Mouse (Mus musculus) spleen, adult 12 weeks (tissue): ENCODE data around the gene Dbh.

Experiments
- DNase-seq: peaks from one replicate; pipeline ENCODE4 v3.0.0; 2022; ENCODE audit warnings: low spot score

Dbh gene

DNA sequence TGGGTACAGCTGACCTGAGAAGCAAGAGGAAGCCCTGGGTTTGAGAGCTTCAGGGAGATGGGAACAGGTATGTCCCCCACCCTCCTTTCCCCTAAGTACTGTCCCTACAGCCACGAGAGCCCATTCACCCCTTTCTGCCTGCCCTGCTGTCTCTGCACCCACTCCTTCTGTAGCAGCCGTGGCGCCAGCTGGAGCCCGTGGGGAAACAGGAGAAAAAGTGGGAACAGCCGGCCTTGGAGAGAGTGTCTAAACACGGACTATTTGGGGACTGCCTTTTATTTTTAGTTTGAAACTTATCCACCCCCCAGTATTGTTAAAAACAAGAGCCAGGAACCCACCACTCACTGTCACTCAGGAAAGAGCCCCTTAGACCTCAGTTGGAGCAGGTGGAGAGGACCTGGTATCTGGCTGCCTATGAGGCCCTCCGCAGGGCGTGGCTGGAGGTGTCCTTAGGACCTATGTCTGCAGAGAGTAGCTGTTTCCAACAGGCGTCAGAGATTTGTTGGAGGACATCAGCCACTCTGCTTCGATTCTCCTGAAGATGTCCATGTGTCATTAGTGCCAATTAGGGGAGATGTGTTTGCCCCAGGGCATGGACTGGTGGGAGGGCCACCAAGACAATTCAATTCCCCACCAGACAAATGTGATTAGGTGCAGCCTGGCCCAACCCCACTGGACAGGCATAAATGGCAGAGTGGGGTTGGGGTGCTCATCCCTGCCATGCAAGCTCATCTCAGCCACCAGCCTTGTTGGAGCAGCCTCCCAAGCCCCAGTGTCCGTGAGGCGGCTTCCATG lies at the start of gene Dbh:
Gene Dbh, plus strand, starts transcription at position 438 of the 795 bp plus-strand sequence.
- DNase-seq: no peak

DNA sequence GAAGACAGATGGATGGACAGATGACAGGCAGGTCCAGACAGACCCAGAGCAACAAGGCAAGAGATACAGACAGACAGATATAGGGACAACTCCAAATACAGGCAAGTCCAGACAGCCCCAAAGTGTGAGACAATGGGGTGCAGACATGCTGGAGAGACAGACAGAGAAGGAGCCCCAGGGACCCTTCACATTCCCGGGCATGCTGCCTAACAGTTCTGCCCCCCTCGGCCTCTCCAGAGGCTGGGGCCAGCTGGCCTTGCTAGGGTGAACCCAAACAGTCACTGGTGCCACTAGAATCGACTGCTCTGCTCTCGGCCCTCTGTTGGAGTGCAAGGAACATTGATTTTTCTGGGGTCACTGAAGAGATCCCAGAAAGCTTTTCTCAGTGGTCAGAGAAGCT lies 46.6 kb upstream of the Dbh start:
- no peak for DNase-seq

DNA sequence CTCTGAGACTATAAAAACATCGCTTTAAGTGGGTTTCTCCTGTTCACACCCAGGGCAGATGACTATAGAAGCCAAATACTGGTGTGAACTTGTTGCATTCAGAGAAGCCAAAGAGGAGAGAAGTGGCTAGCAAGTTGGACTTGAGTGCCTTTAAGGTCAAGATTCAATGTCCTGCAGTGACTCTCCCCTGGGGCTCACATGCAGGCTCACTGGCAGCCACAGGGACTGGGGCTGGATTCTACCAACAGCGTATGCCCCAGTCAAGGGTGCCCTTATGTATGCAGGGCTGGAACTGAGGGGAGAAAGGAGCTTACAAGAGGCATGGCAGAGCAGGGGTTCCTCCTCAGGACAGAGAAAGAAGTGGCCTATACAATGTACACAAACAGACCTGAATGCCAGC lies 45.3 kb upstream of the Dbh start:
- no peak for DNase-seq

DNA sequence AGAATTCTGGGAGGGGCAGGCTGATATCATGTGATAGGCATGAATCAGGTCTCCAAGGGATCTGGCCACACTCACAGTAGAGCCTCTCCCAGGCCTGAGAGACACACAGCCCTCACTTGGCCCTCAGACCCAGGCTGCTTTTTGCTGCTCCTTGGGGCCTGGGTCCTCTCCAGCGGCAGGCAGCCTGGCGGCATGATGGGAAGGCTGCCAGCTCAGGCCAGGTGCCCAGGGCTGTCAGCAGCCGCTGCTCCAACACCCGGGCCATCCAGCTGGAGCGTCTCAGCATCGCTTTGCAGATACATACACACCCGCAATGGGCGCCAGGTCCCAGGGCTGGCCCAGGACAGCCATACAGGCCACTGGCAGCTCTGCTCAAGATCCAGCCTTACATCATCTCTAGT lies 44.8 kb upstream of the Dbh start:
- no peak for DNase-seq

DNA sequence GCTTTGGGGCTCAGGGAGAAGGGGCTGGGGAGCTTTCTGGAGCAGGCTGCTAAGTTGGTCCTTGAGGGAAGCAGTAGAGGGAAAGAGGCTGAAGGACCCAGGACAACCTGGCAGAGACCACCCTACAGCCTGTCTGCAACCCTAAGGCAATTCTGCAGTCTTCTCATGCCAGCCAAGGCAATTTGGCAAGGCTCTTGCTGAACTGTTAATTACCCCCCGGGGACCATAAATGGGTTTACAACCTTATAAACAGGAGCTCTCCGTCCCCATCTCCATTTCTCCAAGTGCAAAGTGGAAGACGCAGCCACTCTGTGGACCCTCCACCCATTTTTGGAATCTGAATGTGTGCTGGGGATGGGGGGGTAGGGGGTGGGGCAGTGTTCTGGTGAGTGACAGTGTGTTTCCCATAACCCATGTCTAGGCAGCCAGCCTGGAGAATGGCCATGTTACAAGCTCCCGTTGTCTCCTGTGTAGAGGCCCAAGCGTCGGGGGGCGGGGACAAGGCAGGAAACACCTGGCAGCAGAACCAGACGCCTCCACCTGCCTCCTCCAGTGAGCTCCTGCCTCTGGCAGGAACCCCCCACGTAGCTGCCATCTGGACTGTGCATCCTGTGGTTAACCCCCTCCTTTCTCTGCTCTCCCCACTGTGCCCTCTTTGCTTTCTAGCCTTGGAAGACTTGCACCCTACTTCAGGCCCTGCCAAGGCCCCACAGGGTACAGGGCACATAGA lies 43.2 kb upstream of the Dbh start:
- peak; percentile 36 for DNase-seq

DNA sequence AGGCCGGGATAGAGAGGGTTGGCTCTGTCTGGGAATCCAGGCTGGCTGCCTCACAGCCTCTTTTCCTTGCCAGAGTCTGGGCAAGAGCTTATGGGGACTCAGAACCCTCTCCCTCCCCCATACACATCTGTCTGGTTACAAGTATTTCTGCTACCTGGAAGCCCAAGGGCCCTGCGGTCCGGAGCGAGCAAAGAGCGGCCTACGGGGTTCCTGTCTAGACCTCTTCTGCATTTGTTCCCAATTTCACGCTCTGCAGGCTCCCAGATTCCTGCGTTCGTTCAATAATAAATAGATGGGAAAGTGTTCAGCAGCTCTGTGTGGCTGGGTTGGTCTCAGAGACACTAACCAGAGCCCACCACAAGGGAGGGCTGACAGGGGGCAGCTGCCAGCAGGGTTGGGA lies 42.5 kb upstream of the Dbh start:
- DNase-seq: no peak

DNA sequence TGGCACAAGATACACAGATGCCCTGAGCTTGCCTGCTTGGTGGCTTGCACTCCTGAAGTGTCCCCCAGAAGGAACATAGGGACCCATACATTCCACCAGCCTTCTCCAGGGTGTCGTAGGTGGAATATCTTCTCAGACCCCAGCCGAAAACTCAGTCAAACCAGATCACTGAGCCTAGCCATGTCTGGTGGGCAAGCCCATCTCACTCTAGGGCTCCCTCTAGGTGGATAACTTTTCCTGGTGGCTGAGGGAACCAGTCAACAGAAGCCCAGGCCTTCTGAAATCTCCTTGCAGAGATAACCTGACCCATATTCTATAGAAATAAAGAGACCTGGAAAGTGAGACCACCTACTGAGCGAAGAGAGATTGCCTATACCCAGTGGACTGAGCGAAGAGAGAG lies 41.9 kb upstream of the Dbh start:
- DNase-seq: no peak

DNA sequence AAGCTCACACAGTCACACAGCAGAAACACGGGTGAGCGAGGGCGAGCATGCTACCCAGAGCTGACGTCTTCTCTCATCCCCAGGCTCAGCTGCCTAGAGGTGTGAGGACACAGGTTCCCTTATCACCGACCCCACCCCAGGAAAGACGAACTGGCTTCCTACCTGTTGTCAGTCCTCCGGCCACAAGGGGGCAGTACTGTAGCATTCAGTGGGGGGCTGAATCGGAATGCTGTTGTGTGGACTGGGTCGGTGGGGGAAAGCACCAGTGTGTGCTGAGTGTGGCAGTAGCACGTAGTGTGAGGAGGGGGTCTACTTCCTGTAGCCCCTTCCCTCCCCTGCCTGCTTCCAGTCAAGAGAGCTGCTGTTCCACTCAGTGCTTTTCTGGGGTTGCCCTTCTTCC lies 39.1 kb upstream of the Dbh start:
- DNase-seq: peak; percentile 34

DNA sequence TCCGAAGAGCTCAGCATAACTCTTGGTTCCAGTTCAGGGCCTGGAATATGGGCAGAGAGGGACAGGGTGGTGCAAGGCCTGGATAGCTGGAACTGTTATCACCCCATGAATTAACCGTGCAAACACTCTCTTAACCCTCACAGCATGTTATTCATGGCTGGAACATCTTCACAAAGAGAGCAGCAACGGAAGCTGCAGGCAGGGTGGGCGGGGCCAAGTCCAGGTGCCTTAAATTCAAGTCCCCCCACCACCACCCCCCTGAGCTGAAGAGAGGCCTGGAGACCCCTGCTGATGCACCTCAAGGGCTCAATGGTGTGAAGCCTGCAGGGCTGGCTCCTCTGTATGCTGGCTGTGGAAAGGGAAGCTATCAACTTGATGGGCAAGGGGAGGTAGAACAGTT lies 38.5 kb upstream of the Dbh start:
- no peak for DNase-seq

DNA sequence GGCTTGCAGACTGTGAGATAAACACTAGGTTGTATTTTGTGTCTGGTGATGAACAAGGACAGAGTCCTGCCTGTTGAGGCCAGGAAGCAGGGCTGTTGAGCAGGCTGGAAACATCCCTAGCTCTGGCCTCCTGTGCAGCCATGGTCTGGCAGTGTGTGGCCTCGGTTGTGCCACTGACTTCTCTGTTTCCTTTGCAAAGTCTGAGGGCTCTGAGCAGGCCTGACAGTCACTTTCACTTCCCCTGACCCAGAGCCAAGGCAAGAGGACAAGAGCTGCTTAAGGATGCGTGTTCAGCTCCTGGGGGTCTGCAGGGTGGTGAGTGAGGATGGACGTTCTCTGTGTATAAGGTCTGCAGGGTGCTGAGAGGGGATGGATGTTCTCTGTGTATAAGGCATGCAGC lies 36.0 kb upstream of the Dbh start:
- DNase-seq: no peak

DNA sequence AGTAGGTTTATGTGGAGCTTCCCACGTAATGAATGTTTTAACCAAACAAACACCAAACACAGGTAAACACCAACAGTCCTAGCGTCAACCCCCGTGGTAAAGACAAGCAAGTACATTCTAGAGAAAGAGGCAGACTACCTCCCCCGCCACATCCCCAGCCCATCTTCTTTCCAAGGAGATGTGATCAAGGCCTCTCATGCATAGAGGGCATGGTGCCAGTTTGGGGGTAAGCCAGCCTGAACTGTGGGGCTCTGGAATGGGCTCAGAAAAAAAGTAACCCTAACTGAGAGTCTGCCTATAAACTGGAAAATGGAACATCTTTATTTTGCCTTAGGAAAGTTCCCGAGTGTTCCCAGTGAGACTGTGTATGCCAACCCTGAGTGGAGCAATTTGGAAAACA lies 29.1 kb upstream of the Dbh start:
- DNase-seq: no peak

DNA sequence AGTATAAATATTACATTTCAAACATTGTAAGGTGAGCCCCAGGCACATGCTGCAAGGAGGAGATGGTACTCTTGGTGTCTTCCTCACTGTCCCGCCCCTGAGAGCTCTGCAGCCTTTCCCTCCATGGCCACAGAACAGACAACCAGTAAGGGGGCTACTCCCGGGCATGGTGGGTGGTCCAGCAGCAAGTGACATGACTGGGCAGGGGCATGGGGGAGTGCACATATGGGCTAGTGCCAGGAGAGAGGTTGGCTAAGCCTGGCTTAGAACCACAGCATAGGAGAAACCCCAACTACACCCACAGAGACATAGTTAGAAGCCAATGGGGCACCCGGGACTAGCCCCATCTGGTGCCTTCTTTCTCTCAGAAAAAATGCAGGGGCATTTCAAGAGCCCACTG lies 28.7 kb upstream of the Dbh start:
- no peak for DNase-seq

DNA sequence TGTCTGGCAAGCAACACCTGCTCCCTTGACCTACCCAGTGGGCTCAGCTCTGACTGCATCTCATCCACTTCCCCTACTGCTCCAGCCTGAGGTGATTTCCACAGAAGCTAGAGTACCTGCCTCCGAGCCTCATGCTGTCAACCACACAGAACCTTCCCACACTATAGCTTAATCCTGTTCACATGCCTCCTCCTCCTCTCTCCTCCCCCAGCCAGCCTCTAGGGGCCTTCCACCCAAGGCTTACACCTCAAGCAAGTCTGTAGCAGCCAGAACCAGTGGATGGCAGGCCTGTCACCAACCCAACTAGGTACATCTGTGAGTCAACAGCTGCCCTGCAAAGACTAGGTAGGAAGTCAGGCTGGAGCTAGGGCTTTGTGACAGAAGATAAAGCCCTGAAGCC lies 28.2 kb upstream of the Dbh start:
- DNase-seq: no peak

DNA sequence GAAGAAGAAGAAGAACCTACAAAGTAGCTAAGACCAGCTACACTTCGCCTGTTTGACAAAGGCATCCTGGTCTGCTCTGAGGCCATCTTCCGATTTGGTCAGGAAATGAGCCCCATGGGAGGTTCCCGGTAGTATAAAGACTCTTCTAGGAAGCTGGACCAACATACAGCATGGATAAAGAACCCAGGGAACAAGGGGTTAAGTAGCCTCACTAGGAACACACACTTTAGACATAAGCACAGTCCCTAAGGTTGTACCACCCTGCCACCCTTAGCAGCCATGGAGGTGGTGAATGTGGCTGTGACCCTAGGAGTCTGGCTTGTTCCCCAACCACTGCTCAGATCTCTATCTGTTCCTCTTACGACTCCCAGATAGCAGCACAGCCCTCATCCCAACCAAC lies 26.7 kb upstream of the Dbh start:
- DNase-seq: no peak

DNA sequence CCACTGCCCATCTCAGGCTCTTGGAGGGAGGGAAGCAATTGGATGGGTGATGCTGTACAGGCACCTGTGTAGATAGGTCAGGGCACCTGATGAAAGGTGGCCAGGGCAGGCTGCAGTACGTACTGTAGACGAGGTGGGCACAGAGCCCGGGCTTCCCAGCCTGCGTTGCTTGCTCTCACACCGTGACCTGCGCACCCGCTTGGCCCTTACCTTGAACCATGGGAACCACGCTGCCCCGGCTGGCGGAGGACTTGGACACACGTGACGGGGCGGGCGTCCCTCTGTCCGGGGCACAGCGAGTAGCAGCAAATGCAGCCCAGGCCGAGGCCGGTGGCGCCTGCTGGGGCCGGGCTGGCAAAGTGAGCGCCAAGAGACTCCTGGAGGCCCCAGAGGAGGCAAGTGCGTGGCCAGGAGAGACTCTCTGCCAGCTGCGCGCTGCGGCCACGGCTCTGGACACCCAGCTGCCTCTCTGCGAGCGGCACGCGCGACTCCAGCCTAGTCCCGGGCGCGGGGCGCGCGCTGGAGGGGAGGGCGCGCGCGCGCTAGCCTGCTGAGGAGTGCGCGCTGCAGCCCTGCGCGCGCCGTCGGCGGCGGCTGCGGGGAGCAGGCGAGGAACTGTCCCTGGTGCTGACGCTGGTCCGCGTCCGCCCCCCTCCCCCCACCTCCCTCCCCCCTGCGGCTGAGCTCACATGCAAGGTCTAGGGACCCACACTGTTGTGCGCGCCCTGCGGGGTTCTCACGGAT lies 22.9 kb upstream of the Dbh start, which contains the start of gene Fam163b:
Gene Fam163b, minus strand, starts transcription at position 542 of the 744 bp plus-strand sequence.
- no peak for DNase-seq

DNA sequence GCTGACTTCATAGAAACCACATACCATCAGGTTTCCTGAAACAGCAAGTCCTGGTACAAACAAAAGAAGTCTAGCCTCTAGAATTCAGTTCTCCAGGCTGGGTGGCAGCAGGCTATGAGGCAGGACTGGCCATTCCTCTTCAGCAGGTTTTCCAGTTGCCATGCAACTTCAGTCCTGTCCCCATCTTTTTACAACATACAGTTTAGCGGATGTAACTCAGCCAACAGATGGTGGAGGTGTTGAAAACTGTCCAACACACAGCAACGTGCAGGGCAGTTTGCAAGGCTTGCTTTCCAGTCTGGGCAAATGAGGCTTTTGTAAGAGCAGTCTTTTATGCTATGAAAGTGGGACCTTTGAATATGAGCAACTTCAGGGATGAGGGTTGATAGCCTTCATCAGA lies 20.1 kb upstream of the Dbh start:
- no peak for DNase-seq

DNA sequence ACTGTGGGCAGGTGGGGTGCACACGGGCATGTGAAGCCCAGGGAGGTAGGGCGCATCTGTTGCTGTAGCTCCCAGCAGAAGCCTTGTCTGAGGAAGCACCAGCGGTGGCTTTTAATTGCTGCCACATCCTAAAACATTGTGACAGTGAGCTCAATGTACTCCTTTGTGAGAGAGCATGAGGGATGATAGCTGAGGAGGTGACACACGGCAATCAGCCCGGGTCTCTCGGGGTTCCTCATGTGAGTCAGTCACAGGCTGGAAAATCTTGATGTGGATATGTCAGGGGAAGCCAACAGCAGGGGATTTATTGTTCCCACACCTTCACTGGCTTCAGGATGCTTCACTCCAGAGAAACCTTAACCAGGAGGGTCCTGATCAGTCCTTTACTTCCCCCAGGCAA lies 18.2 kb upstream of the Dbh start:
- no peak for DNase-seq

DNA sequence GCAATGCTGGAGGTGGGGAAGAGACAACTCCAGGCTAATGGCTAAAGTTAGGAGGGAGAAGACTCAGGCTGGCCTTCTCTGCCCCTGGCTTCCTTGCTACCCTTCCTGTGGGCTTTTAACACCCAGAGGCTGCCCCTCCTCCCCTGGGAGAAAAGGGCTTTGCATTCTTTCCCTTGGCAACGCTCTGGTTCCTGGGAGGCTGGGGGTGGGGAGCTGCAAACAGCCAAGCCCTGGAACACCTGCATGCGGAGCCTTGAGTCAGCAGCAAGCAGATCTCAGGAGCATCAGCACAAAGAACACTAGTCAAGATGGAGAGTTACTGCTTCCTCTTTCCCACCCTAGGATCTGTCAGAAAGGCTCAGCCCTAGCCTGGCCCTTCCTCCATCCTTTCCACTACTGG lies 15.6 kb upstream of the Dbh start:
- no peak for DNase-seq

DNA sequence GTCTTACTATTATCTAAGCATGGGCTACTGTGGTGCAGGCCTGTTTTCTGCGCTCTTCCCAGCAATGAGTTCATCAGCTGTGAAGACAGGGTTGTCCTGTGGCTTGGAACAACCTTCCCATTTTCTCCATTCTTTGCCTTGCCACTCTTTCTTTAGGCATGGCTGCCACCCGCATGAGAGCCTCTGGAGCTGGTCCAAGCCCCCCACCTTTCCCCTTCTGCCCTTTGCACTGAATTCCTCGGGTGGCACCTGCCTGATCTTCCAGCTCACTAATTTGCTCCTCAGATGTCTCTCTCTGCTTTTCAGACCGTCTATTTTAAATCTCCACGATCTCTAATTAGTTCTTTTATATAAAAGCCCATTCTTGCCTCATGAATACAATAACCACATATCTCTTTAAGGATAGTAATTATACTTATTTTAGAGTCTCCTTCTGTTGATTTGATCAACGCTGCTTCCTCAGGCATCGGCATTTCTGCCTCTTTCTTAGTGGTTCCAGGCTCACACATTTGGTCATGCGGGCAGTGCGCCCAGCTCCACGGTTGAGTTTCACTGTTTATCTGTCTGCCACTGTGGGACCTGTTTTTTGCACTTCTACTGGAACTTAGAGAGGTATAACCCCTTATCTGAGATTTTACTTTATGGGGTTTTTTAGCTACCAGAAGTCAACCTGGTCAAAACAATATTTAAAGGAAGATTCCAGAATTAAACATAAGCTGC lies 10.4 kb upstream of the Dbh start:
- no peak for DNase-seq

DNA sequence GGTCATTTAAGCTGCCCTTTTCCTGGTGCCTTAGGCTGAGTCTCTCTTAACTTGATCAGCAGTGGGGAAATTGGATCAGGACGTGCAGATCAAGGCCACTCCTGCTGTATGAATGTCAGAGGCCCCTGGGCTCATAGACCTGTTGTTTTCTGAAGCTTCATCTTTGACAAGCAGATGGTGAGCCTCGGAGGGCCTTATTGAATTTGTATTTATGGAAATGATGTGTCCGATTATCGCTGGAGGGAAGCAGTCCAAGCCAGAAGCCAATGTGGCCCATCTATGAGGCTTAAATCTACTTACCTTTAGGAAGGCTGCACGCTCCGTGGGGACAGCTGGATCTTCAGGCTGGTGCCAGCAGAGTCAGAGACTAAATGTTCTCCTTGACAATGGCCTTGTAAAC lies 8.4 kb upstream of the Dbh start:
- no peak for DNase-seq

DNA sequence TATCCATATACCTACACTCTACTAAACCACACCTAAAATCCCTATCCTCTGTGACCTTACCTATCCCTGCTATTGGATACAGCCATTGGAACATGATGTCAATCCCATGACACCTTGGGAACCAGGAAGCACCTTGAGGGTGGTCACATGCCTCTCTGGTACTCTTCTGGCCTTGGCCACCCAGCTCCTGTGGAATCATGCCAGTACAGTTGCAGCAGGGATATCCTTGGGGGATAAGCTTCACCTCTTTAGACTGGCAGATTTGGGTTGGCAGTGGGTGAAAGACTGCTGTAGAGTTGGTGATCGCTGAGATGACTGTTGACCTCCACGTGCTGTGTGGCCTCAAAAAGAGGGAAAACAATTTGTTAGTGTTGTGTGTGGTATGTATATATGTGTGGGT lies 3.5 kb upstream of the Dbh start:
- DNase-seq: no peak

DNA sequence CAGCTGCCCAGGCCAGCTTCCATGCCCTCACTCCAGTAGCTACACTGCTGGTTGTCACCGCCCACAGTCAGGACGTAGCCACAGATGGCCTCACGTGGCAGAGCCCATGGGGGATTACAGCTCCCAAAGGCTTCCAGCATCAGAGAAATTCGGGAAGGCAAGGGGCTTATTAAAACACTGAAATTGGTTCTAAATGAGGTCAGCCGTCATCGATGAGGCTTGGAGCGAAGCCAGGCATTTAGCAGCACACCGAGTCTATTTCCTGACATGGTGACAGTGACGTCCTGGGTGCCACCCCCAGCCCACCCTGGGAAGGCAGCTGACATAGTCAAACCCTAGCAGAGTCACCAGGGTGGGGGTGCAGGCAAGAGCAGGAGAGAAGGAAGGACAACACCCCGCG lies 2.4 kb upstream of the Dbh start:
- DNase-seq: no peak
